Mouse (Mus musculus) midbrain, embryonic 11.5 days (tissue): Measurements from ENCODE around the gene Mrpl34. TPM values are rescaled to one million over a fixed set of nuclear protein-coding genes. Genes with fewer than 3 reads are reported as not detected.

Source experiments
- ATAC-seq: fragments of 200-750 bp; cut with Nextera tagmentation; 2 replicates; pipeline ENCODE4 v1.8.0; 2017; ENCODE audit warnings: moderate TSS enrichment, moderate library complexity; ENCODE audit not compliant: low FRiP score
- DNase-seq: peaks from one replicate; pipeline ENCODE4 v3.0.0; 2015; ENCODE audit warnings: low spot score; ENCODE audit errors: missing footprints
- H3K27ac ChIP-seq: fragments of 300-500 bp; sonication (generic); 2 replicates; pipeline ENCODE4 v1.5.1; 2014; ENCODE audit warnings: low read depth, low read length
- H3K27me3 ChIP-seq: fragments of 300-500 bp; sonication (generic); 2 replicates; pipeline ENCODE4 v1.6.1; 2014; ENCODE audit warnings: mild to moderate bottlenecking, low read length, moderate library complexity, mixed read lengths; ENCODE audit not compliant: control insufficient read depth, insufficient read depth
- H3K36me3 ChIP-seq: fragments of 300-500 bp; sonication (generic); 2 replicates; pipeline ENCODE4 v1.6.1; 2014; ENCODE audit warnings: mild to moderate bottlenecking, low read length, moderate library complexity, mixed read lengths; ENCODE audit not compliant: control insufficient read depth, insufficient read depth
- H3K4me1 ChIP-seq: fragments of 300-500 bp; sonication (generic); 2 replicates; pipeline ENCODE4 v1.6.1; 2014; ENCODE audit warnings: low read length; ENCODE audit not compliant: control insufficient read depth, insufficient read depth
- H3K4me2 ChIP-seq: fragments of 300-500 bp; sonication (generic); 2 replicates; pipeline ENCODE4 v1.6.1; 2014; ENCODE audit warnings: mild to moderate bottlenecking, moderate library complexity
- H3K4me3 ChIP-seq: fragments of 300-500 bp; sonication (generic); 2 replicates; pipeline ENCODE4 v1.5.1; 2014; ENCODE audit warnings: low read depth, low read length
- H3K9ac ChIP-seq: fragments of 300-500 bp; sonication (generic); 2 replicates; pipeline ENCODE4 v1.6.1; 2014; ENCODE audit warnings: low read length
- H3K9me3 ChIP-seq: fragments of 300-500 bp; sonication (generic); 2 replicates; pipeline ENCODE4 v1.6.1; 2016; ENCODE audit warnings: low read length; ENCODE audit not compliant: control insufficient read depth
- WGBS: fragments of 180-500 bp; shearing (Covaris S2); extraction: QIAGEN DNeasy Blood & Tissue Kit; methylation state at CpG from one replicate; pipeline ENCODE4 v1.1.7; 2014; 5-methylcytosine and 5-hydroxymethylcytosine counted together
- polyA plus RNA-seq: library from polyadenylated mRNA; unstranded; fragments of >200 nt; fragmentation: Nextera tagmentation; extraction: Ambion mirVana; gene quantifications from 2 replicates; pipeline ENCODE4 v1.2.1, GENCODE M21; 2014

The Mrpl34 gene
- polyA plus RNA-seq, 1 experiment from 2014 or later: 249 TPM

GRCm38 (mm10) chr8:71465733-71466132, 974 bp downstream of the Mrpl34 start:
- H3K9ac ChIP-seq: peak overlapping the region; percentile 81
- peak overlapping the region; percentile 79 for H3K4me3 ChIP-seq
- H3K9me3 ChIP-seq: no peaks in the 10 kb centered on the region
- H3K4me1 ChIP-seq: peaks cover 34% of the 10 kb centered on the region
- no peak overlapping the region for H3K27ac ChIP-seq
- H3K36me3 ChIP-seq: no peaks in the 10 kb centered on the region; the same call in 1 of the 2 replicates
- H3K4me2 ChIP-seq: peak overlapping the region; percentile 87
- DNase-seq: peak; percentile 49
- WGBS: 84% methylated on average over 8 of the region's 8 CpGs
- no peak for ATAC-seq
- no peaks in the 10 kb centered on the region for H3K27me3 ChIP-seq

DNA sequence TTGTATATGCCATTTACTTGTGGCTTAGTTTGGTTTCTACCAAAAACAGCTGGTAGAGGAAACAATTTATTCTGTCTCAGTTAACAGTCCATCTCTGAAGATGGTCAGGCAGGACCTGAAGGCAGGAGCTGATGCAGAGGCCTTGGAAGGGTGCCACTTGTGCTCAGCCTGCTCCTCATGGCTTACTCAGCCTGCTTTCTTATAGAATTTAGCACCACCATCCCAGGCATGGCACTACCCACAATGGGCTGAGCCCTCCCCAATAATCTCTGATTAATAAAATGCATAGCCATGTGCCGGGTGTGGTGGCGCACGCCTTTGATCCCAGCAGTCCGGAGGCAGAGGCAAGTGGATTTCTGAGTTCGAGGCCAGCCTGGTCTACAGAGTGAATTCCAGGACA, 1.4 kb downstream of the Mrpl34 start:
- Histone ChIP-seq H3K4me1 (peaks cover 34% of the 10 kb centered on the region), H3K36me3 (no peaks in the 10 kb centered on the region), H3K9me3 (no peaks in the 10 kb centered on the region), H3K9ac (no peak overlapping the region), H3K4me3 (no peak overlapping the region), H3K4me2 (no peak overlapping the region), H3K27me3 (no peaks in the 10 kb centered on the region), H3K27ac (no peak overlapping the region)
- ATAC-seq (no peak), DNase-seq (peak; percentile 72)
- WGBS: 93% methylated on average over 5 of the region's 5 CpGs

- 85% methylated on average over 2 of the region's 2 CpGs for WGBS
Measured at GRCm38 (mm10) chr8:71467201-71467600, 2.4 kb downstream of the Mrpl34 start.

DNA sequence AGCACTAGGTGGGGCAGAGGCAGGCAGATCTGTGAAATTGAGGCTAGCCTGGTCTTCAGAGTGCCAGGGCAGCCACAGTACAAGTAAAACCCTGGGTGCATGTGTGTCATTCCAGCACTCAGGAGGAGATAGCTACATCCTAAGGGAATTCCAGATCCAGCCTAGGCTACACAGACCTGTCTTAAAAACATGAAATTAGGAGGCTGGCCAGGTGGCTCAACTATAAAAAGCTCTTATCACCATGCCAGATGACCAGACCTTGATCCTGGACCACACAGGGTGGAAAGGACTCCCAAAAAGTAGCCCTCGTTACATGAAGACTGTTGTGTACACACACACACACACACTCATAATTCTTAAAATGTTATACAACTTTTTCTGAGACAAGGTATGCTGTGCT, 3.2 kb downstream of the Mrpl34 start:
- WGBS: 96% methylated on average over 1 of the region's 1 CpGs
- Histone ChIP-seq H3K4me3 (no peak overlapping the region), H3K27me3 (no peaks in the 10 kb centered on the region), H3K36me3 (peaks cover 8% of the 10 kb centered on the region; the same call in 1 of the 2 replicates), H3K4me1 (peaks cover 25% of the 10 kb centered on the region), H3K4me2 (no peak overlapping the region), H3K9ac (no peak overlapping the region), H3K27ac (no peak overlapping the region), H3K9me3 (no peaks in the 10 kb centered on the region)
- DNase-seq: peak; percentile 62
- ATAC-seq: no peak

More at GRCm38 (mm10) chr8:71467201-71467600, 2.4 kb downstream of the Mrpl34 start:
- Histone ChIP-seq H3K9ac (no peak overlapping the region), H3K4me1 (peaks cover 30% of the 10 kb centered on the region), H3K9me3 (no peaks in the 10 kb centered on the region), H3K36me3 (peaks cover 4% of the 10 kb centered on the region; the same call in 1 of the 2 replicates), H3K27ac (no peak overlapping the region), H3K4me2 (no peak overlapping the region), H3K27me3 (no peaks in the 10 kb centered on the region), H3K4me3 (no peak overlapping the region)
- ATAC-seq (no peak), DNase-seq (peak; percentile 76)

GRCm38 (mm10) chr8:71468916-71469315, 4.2 kb downstream of the Mrpl34 start, which contains the start of gene Dda1:
Gene Dda1, plus strand, starts transcription at chr8:71469199.
- DNase-seq (peak; percentile 99), ATAC-seq (peak; percentile 87)
- Histone ChIP-seq H3K9me3 (no peaks in the 10 kb centered on the region), H3K36me3 (peaks cover 8% of the 10 kb centered on the region; the same call in 1 of the 2 replicates), H3K4me1 (peaks cover 23% of the 10 kb centered on the region), H3K27ac (peak within 1 kb of the TSS; percentile 37; the same call in 1 of the 2 replicates), H3K27me3 (no peaks in the 10 kb centered on the region), H3K4me3 (peak within 1 kb of the TSS; percentile 80), H3K4me2 (peak within 1 kb of the TSS; percentile 90), H3K9ac (peak within 1 kb of the TSS; percentile 69)
- WGBS: under 1% methylated on average over 51 of the region's 52 CpGs

GRCm38 (mm10) chr8:71469411-71469810, 4.7 kb downstream of the Mrpl34 start:
- Histone ChIP-seq H3K4me3 (peak overlapping the region; percentile 80), H3K4me2 (peak overlapping the region; percentile 90), H3K36me3 (peaks cover 11% of the 10 kb centered on the region; the same call in 1 of the 2 replicates), H3K27ac (peak overlapping the region; percentile 37; the same call in 1 of the 2 replicates), H3K27me3 (no peaks in the 10 kb centered on the region), H3K4me1 (peaks cover 18% of the 10 kb centered on the region), H3K9me3 (no peaks in the 10 kb centered on the region), H3K9ac (peak overlapping the region; percentile 69)
- 1% methylated on average over 23 of the region's 24 CpGs for WGBS
- ATAC-seq (peak; percentile 41), DNase-seq (peak; percentile 94)

DNA sequence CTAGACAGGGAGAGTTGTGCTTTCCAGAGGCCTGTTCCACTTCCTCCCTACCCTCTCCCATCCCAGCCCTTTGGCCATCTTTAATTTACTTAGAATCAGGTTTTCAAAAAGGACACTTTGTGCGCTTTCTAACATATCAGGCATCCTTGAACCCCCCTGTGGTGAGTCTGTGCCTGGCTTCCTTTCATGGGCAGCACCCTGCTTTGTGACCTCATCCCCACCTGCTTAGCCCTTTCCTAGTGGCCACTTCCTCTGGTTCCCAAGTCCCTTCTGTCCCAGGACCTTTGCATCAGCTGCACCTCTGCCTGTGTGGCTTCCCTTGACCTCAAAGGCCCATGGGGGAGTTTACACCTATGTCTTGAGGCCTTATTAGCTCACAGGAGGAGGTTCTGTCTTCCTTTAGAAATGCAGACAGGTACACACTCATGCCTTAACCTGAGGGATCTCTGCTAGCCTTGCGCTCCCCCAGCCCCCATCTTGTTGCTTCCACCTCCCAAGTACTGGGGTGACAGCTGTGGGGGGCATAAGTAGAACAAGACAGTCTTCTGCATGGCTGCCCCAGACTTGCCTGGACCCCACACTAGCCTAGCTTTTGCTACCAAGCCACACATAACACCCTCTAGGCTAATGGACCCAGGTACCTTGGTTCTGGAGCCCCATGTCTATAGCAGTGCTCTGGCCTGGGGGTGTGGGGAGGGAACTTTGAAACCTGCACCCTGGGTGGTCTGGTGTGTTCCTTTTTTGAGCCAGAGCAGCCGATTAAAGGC, 5.6 kb downstream of the Mrpl34 start:
- peak overlapping the region; percentile 90 for H3K4me2 ChIP-seq
- H3K9ac ChIP-seq: peak overlapping the region; percentile 69
- H3K36me3 ChIP-seq: peaks cover 12% of the 10 kb centered on the region; the same call in 1 of the 2 replicates
- no peak overlapping the region for H3K27ac ChIP-seq
- 90% methylated on average over 3 of the region's 3 CpGs for WGBS
- no peaks in the 10 kb centered on the region for H3K27me3 ChIP-seq
- H3K4me1 ChIP-seq: peaks cover 15% of the 10 kb centered on the region
- H3K9me3 ChIP-seq: no peaks in the 10 kb centered on the region
- DNase-seq (peak; percentile 82), ATAC-seq (no peak)
- peak overlapping the region; percentile 80 for H3K4me3 ChIP-seq

GRCm38 (mm10) chr8:71470913-71471255, 6.1 kb downstream of the Mrpl34 start:
- H3K4me3 ChIP-seq: no peak overlapping the region
- peaks cover 12% of the 10 kb centered on the region; the same call in 1 of the 2 replicates for H3K36me3 ChIP-seq
- 81% methylated on average over 5 of the region's 5 CpGs for WGBS
- H3K27me3 ChIP-seq: no peaks in the 10 kb centered on the region
- H3K9ac ChIP-seq: no peak overlapping the region
- H3K9me3 ChIP-seq: no peaks in the 10 kb centered on the region
- no peak for DNase-seq
- peaks cover 12% of the 10 kb centered on the region for H3K4me1 ChIP-seq
- no peak overlapping the region for H3K4me2 ChIP-seq
- H3K27ac ChIP-seq: no peak overlapping the region
- ATAC-seq: no peak

DNA sequence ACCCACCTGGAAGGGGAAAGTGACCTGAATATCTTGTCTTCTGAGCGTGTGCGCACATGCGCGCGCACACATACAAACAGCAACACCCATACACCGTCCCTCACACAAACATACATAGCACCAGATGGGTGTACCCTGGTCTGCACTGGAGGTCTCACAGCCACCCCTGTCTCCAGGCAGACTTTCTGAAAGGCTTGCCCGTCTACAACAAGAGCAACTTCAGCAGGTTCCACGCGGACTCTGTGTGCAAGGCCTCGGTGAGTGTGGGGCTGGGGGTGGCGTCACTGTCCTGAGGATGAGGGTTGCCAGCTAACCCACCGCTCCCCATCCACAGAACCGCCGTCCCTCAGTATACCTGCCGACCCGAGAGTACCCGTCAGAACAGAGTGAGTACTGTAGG, 7.1 kb downstream of the Mrpl34 start:
- Histone ChIP-seq H3K27me3 (no peaks in the 10 kb centered on the region), H3K4me3 (no peak overlapping the region), H3K27ac (no peak overlapping the region), H3K9ac (no peak overlapping the region), H3K4me2 (no peak overlapping the region), H3K4me1 (peaks cover 17% of the 10 kb centered on the region), H3K36me3 (peaks cover 12% of the 10 kb centered on the region; the same call in 1 of the 2 replicates), H3K9me3 (no peaks in the 10 kb centered on the region)
- DNase-seq (peak; percentile 45), ATAC-seq (no peak)
- WGBS: 95% methylated on average over 17 of the region's 17 CpGs
